Mouse (Mus musculus) mouse embryonic stem cell (cell line): ENCODE data around the gene Dyrk1a.

ENCODE experiments used
- in situ Hi-C, 2 experiments: fragments of 300-500 bp; cut with MboI; formaldehyde crosslinking; loops; 1 replicate in 1 of 2; 3 replicates in 1 of 2; pipeline ENCODE4 v1.14.3; 2019 to 2020; ENCODE audit warnings: low sequenced_read_pairs in 2 of 2, low pct_unique_long_range_greater_than_20kb in 1 of 2, mixed read lengths in 1 of 2; ENCODE audit not compliant: unreplicated experiment in 1 of 2

Dyrk1a gene

DNA sequence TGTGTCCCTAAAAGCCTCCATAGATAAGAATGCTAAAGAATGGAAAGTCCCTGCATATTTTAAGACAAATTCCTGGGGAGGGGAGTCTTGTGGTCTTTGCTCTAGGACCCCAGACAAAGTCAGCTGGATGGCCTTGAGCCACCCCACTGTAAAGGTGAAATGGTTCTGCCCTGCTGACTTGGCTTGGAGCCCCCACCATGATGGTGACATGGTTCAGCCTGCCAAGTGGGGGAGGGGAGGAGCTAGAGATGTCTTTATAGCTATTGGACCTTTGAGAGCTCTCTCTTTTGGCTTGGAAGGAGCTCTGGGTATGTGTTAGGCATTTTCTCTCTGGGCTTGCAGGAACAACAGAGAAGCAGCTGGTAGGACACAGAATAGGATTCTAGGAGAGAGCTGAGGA, 17.9 kb upstream of the Dyrk1a start:
- in situ Hi-C loops: no loop called here

GRCm38 (mm10) chr16:94555346-94555745, 14.5 kb upstream of the Dyrk1a start:
- in situ Hi-C loops: no loop called here

DNA sequence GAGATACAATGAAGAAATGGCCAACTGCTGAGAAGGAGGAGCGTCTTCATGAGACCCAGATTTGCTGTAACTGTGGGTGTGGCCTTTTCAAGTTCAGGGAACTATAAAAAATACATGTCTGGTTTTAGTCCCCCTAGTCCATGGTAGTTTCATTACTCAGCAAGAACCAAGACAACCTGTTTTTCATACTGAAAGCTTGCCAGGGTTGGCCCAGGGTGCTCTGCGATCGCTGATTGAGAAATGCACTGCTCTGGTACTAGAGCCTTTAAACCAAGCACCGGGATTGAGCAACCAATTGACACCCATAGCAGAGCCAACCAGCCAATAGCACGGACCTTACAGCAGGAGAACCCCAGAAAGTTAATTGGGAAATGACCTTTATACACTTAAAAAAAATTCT, 13.6 kb upstream of the Dyrk1a start:
- in situ Hi-C loops: no loop called here

- in situ Hi-C loops: no loop called here
These were observed 10.5 kb upstream of the Dyrk1a start for GRCm38 (mm10) chr16:94559282-94559681.

GRCm38 (mm10) chr16:94559782-94560181, 10.0 kb upstream of the Dyrk1a start:
- in situ Hi-C loops: no loop called here

DNA sequence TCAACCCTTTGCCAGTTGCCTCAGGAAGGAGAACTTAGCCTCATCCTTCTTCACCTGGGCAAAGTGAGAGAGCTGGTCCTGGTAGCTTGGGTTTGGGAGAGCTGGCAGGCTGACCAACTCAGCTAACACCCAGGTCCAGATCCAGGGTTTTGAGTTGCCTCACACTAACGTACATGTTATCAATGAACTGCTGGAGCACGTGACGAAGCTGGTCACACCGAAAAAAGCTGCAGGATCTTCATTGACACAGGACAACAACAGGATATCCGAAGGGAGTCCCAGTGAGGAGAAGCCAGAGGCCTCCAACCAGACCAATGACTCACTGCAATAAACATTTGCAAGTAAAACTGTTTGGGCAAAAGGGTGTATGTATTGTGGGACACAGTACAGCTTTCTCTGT, 9.2 kb upstream of the Dyrk1a start:
- in situ Hi-C loops: no loop called here

DNA sequence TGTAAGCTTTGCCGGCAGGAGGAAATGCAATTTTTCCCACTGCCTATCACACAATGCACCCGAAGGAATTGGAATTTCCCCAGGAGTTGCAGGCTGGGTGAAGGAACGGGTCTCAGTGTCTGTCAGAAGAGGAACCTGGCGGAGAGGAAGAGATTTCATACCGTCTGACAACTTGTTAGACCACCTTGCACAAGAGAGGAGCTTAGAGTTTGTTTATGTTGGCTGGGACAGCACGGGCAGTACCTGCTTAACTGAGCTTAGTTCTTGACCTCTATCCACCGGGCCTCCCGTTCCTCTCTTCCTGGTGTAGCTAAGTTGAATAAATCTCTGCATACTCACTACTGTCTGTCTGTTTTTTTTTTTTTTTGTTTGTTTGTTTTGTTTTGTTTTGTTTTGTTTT, 3.7 kb upstream of the Dyrk1a start:
- in situ Hi-C loops: no loop called here

DNA sequence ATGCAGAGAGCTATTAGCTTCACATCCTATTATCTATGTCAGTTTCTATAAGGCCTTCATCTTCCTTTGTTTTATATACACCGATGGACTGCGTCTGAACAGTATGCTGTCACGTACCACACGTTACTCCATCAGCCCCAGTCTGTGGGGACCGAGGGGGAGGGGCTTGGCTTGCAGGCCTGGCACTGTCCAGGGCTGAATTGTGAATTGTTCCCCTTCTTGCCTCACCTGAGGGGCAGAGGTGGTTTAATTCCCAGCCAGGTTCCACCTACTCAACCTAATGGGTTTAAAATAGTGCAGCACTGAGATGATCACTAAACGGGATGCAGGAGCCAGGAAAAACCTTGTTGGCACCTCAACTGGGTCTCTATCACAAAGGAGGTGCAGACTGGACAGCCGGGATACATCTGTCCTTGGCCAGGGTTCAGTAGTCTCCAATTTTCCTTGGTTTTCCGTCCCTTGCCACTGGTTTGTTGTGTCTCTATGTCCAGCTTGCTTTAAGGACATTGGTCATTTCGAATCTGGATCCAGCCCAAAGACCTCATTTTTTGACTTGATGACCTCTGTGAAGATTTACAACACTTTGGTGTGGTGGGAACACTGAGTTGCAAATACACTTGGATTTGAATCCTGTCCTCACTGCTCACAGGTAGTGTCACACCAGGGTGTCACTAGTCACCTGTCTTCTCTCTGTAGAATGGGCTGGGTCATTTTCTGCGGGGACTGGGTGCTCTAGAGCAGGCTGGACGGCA, 2.8 kb upstream of the Dyrk1a start:
- in situ Hi-C loops: no loop called here

- in situ Hi-C loops: no loop called here
These were observed 2.1 kb upstream of the Dyrk1a start for GRCm38 (mm10) chr16:94567751-94568150.

GRCm38 (mm10) chr16:94568335-94569228, 1.2 kb upstream of the Dyrk1a start:
- in situ Hi-C loops: no loop called here

- in situ Hi-C loops: no loop called here
These were observed 691 bp downstream of the Dyrk1a start for GRCm38 (mm10) chr16:94570361-94571041.

DNA sequence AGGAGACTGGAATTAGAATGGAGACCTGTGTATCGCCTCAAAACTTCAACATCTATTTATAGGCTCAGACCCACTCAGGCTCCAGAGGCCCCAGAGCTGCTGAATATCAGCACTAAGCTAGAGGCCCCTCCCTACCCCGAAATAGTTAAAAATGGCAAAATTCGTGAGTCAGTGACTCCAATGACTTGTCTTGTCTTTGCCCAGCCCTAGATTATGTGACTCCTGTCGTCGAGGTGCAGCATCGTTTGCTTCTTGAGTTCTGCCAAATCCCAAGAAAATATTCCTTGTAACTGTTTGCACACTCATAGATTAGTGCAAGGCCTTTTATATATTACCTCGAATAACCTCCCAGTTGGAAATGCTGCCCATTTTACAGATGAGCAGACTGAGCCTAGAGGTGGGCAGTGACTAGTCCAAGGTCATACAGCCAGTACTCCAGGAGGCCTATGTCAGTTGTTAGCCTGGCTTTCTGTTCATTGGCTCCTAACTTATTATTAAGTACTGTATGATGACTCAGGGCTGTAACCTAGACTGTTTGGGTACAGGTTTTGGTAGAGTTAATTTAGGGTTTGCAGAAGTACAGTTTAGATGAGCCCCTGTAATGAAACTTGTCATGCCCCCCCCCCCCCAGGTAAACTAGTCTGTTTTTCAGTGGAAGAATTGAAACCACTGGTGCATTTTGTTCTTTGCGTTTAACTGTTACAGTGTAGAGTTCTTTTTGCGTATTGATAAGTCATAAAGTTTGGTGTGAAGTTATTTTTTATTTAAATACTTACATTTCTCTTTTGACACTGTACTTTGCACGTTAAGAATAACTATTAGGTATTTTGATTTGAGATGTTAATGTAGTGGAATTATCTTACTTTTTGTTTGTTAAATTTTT, 1.5 kb downstream of the Dyrk1a start:
- in situ Hi-C loops: no loop called here

GRCm38 (mm10) chr16:94572422-94572821, 2.6 kb downstream of the Dyrk1a start:
- in situ Hi-C loops: no loop called here

GRCm38 (mm10) chr16:94574025-94574717, 4.4 kb downstream of the Dyrk1a start:
- in situ Hi-C loops: no loop called here

DNA sequence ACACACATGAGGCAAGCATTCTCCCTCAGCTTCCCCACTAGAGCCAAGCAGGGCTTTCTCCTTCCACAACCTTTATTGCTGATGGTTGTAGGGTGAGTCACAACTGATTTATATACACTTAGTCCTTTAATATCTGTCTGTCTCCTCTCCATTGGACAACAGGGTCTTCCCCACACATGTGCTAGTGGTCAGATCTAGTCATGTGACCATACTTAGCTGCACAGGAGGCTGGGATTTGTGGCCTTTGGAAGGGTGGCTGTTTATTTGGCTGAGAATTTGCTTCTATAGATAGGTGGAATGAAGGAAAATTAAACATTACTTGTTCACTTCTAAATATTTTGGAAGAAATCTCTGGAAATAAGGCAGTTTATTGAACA, 4.9 kb downstream of the Dyrk1a start:
- in situ Hi-C loops: no loop called here

DNA sequence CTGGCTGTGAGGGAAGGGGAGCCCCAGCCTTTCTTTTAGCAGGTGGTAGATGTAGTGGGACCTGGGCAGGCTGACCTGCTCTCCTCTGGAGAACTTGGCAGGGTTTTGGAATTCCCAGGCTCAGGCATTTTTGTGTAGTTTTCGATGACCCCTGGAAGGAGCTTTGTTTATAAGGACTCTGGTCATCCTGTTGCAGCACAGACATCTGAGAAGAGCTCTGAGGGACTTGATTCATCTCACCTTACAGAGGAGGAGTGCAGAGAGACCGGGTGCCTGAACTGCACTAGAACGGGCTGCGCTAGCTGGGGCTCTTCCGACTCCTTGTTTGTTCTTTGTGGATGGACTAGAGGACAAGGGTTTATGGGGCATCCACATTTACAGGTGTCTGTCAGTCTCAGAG, 5.9 kb downstream of the Dyrk1a start:
- in situ Hi-C loops: no loop called here

GRCm38 (mm10) chr16:94579348-94579747, 9.5 kb downstream of the Dyrk1a start:
- in situ Hi-C loops: no loop called here

- in situ Hi-C loops: no loop called here
These were observed 11.1 kb downstream of the Dyrk1a start for GRCm38 (mm10) chr16:94580844-94581405.
